Mouse (Mus musculus) left cerebral cortex, adult 8-10 months (tissue): ENCODE data around the gene Hspa5. TPM values are rescaled to one million over a fixed set of nuclear protein-coding genes. Genes with fewer than 3 reads are reported as not detected.
"Not testable (repeated sequence)": the region's sequence is repeated elsewhere in the genome, so short reads cannot be mapped to it uniquely, and the experiment has no call there.

Experiments used
- DNase-seq, 2 experiments: peaks; one replicate each; pipeline ENCODE4 v3.0.0; 2022; ENCODE audit warnings: low spot score in 2 of 2
- total RNA-seq, 4 experiments: library from RNA; stranded (reverse); gene quantifications; 2 replicates each; pipeline ENCODE4 v1.2.4; 2022

Hspa5 gene
- total RNA-seq, 4 experiments from 2014 or later: 180 to 225 (median 222) TPM

GRCm38 (mm10) chr2:34770951-34771350, 819 bp upstream of the Hspa5 start:
- DNase-seq: no peak

- DNase-seq: peak in 1 of 2 experiments; percentile 19
Measured at GRCm38 (mm10) chr2:34772252-34773235, 774 bp downstream of the Hspa5 start.

- DNase-seq: no peak
Measured at GRCm38 (mm10) chr2:34773673-34774072, 1.9 kb downstream of the Hspa5 start.

- no peak for DNase-seq
Measured at GRCm38 (mm10) chr2:34774493-34774892, 2.7 kb downstream of the Hspa5 start.

GRCm38 (mm10) chr2:34777237-34777868, 5.6 kb downstream of the Hspa5 start:
- DNase-seq: no peak

GRCm38 (mm10) chr2:34783064-34784020, 11.6 kb downstream of the Hspa5 start:
- DNase-seq: no peak

GRCm38 (mm10) chr2:34784085-34784484, 12.3 kb downstream of the Hspa5 start:
- DNase-seq: no peak

GRCm38 (mm10) chr2:34790282-34790681, 18.5 kb downstream of the Hspa5 start:
- no peak for DNase-seq

- not testable (repeated sequence) for DNase-seq
Measured at GRCm38 (mm10) chr2:34792543-34792942, 20.8 kb downstream of the Hspa5 start.

- DNase-seq: no peak
Measured at GRCm38 (mm10) chr2:34794511-34794910, 22.7 kb downstream of the Hspa5 start.

GRCm38 (mm10) chr2:34795426-34795825, 23.7 kb downstream of the Hspa5 start:
- no peak for DNase-seq

GRCm38 (mm10) chr2:34799357-34800256, 27.8 kb downstream of the Hspa5 start, which contains the start of gene Rabepk:
Rabepk (minus strand) TSS chr2:34799912.
- peak; percentile 51 to 76 for DNase-seq

GRCm38 (mm10) chr2:34800371-34800770, 28.6 kb downstream of the Hspa5 start:
- DNase-seq: no peak

- DNase-seq: peak; percentile 91 to 97
Measured at GRCm38 (mm10) chr2:34801516-34802482, 30.0 kb downstream of the Hspa5 start.

GRCm38 (mm10) chr2:34802565-34803245, 30.9 kb downstream of the Hspa5 start:
- not testable (repeated sequence) for DNase-seq

GRCm38 (mm10) chr2:34803746-34804145, 32.0 kb downstream of the Hspa5 start:
- DNase-seq: no peak

GRCm38 (mm10) chr2:34804172-34804571, 32.4 kb downstream of the Hspa5 start:
- DNase-seq: no peak

- no peak for DNase-seq
Measured at GRCm38 (mm10) chr2:34804815-34805214, 33.0 kb downstream of the Hspa5 start.
